Mouse (Mus musculus) 3T3-L1 (cell line): ENCODE results near the gene Prtg.
A peak's percentile ranks its signal among the peaks of the same experiment; 100 is the strongest.

Source experiments
- DNase-seq: peaks from one replicate; pipeline ENCODE4 v3.0.0-alpha.2; 2015; ENCODE audit warnings: low read depth, low spot score

Prtg gene

GRCm38 (mm10) chr9:72806731-72807419 is at the start of gene Prtg:
TSS of gene Prtg (plus strand) at chr9:72806874.
- DNase-seq: peak; percentile 59

GRCm38 (mm10) chr9:72757143-72757542 is 49.5 kb upstream of the Prtg start:
- DNase-seq: no peak

GRCm38 (mm10) chr9:72758705-72759131 is 48.0 kb upstream of the Prtg start:
- DNase-seq: peak; percentile 59

- peak; percentile 20 for DNase-seq
Observed at GRCm38 (mm10) chr9:72763050-72763718, 43.5 kb upstream of the Prtg start.

GRCm38 (mm10) chr9:72766789-72767349 is 39.8 kb upstream of the Prtg start:
- DNase-seq: peak; percentile 90

- no peak for DNase-seq
Observed at GRCm38 (mm10) chr9:72775022-72775421, 31.7 kb upstream of the Prtg start.

DNA sequence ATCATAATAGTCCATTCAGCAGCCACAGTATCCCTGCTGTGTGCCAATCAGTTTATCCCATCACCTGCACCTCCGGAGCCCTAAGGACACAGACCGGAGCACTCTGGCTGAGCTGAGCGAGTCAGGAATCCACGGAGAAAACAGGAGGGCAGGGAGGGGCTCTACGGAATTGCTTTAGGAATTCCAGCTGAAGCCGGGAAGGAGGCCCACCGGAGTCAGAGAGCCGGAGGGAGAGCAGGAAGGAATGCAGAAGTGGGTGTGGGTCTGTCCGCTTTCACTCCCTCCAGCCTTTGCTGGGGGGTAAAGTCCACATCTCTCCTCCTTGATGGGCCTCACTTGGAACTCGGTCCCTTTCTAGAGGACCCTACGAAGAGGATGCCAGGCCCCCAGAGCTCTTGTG is 27.7 kb upstream of the Prtg start:
- DNase-seq: no peak

- no peak for DNase-seq
Observed at GRCm38 (mm10) chr9:72779733-72780132, 26.9 kb upstream of the Prtg start.

- no peak for DNase-seq
Observed at GRCm38 (mm10) chr9:72780694-72781093, 26.0 kb upstream of the Prtg start.

DNA sequence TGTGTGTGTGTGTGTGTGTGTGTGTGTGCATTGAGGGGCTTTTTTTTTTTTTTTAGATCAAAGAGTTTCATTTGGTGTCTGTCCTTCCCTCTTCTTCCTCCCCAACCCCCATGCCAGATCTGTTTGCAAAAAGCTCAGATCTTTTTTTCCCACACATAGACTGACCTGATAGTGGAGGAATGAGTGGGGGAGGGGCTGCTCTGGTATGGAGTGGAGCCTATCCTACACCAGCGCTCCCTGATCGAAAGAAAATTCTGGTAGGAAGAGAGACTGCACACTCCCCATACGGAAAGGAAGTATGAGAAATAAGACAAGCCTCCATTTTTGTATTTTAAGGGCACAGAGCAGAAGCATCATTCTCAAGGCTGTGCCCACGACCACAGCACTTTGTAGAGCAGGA is 25.2 kb upstream of the Prtg start:
- DNase-seq: no peak

GRCm38 (mm10) chr9:72782121-72782520 is 24.6 kb upstream of the Prtg start:
- DNase-seq: no peak

GRCm38 (mm10) chr9:72787732-72788131 is 18.9 kb upstream of the Prtg start:
- DNase-seq: no peak

- peak; percentile 60 for DNase-seq
Observed at GRCm38 (mm10) chr9:72790530-72791212, 16.0 kb upstream of the Prtg start.

DNA sequence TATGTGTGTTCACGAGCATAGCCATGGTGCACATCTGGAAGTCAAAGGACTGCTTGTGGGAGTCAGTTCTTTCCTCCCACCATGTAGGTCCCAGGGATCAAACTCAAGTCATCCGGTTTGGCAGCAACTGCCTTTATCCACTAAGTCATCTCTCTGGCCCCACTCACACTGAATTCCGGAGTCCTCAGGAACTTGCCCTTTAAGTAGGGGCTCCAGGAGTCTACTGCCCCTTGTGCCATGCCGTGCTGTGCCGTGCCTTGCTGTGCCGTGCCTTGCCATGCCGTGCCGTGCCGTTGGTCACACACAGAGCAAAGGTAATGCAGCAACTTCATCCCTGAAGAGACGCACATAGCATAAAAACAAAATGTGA is 15.5 kb upstream of the Prtg start:
- peak; percentile 72 for DNase-seq

DNA sequence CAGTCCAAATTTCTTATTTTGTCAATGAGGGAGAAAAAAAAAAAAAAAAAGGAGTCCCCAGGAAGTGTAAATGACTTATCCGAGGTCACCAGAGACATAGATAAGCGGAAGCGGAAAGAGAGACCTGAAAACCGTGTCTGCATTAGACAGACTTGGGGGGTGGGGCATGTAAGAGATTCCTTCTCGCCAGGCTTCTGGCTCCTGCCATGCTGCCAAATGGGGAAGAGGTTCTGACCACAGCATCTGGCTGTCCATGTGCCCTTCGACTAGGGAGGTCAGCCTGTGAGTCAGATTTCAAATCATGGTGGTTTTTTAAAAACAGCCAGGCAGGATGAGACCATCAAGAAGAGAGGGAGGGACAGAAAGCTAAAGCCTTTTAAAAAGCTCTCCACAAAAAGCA is 15.0 kb upstream of the Prtg start:
- DNase-seq: peak; percentile 97

DNA sequence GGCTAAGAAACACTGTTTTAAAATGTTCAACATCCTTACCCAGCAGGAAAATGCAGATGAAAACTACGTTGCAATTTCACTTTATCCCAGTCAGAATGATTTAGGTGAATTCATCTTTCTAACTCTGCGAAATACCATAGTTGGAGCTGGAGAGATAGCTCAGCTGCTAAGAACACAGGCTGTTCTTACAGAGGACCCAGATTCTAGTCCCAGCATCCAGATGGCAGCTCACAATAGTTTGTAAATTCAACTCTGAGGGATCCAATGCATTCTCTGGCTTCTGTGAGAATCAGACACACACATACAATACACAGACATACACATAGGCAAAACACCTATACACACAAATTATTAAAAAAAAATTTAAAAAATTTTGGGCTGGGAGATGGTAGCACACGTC is 11.4 kb upstream of the Prtg start:
- DNase-seq: no peak

DNA sequence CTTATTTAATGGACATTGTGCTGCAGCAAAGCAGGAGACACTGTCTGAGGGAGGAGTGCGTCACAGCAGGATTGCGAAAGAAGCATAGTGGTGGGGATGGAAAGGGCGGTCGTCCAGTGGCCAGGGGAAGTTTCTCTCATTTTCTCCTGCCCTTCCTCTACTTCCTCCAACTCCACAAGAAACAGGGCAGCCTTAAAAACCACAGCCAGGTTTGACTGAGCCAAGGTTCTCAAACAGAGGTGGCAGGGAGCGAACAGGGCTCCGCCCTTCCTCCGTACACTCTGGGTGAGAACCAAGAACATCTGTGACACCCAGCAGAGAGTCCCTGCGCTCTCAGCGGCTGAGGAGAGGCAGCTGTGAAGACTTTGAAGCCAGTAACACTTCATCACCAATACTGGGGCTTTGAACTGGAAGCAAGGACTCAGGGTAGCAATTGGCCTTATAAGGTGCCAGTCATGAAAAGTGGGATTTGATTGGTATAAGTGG is 9.5 kb upstream of the Prtg start:
- peak; percentile 51 for DNase-seq

GRCm38 (mm10) chr9:72803280-72803679 is 3.4 kb upstream of the Prtg start:
- no peak for DNase-seq

- DNase-seq: no peak
Observed at GRCm38 (mm10) chr9:72806146-72806545, 528 bp upstream of the Prtg start.

DNA sequence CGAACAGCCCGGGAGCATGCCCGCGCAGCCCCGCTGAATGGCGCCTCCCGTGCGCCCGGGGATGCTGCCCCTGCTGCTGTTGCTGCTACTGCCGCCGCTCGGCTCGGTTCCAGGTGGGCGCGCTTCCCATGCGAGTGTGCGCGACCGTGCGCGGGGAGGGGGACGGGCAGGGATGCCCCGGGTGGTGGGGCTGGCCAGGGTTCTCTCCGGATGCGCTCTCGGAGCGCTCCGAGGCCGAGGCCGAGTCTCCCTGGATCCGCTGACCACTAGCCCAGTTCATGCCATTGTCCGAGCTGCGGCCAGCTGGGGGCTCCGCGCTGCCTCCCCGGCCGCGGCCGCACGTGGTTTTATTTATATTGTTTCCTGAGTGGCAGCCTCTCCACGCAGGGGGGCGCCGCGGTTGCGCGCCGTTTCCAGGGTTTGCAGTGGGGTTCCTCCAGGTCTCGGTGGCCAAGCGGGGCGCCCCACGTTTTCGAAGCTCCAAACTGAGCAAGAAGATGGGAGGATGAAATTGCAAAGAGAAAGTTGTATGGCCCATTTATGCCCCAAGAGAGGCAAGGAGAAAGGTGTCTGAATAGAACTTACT is 839 bp downstream of the Prtg start:
- DNase-seq: peak; percentile 59

DNA sequence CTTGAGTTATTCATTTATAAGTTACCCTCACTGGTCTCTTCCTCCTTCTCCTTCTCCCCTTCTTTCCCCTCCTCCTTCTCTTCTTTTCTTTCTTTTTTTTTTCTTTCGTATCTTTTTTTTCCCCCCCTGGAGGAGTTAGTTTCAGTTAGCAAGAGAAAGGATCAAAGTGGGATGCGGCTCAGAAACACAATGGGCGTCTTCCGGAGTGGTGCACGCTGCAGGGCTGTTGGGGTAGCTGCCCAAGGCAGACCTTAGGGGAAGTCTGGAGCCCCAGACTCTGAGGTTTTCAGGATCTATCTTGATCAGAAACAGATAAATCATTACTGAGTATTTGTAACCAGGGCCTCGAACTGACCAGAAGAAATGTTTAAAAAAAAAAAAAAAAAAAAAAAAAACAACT is 1.5 kb downstream of the Prtg start:
- DNase-seq: peak; percentile 36

- peak; percentile 66 for DNase-seq
Observed at GRCm38 (mm10) chr9:72808586-72808985, 1.9 kb downstream of the Prtg start.
